Comparison of ENCODE assay signal across 32 mouse cellular contexts in genomic region chr6:49252207-49252606, GRCm38 (mm10). TPM values are rescaled to one million over a fixed set of nuclear protein-coding genes. Genes with fewer than 3 reads are reported as not detected.
"Had no signal": no experiment of that assay in that cellular context is flagged by ENCODE, and none has a peak within 500 bp of the region (broad histone marks: within the 10 kb centered on the region; RNA-seq: fewer than 3 reads in every experiment).

No protein-coding gene starts in this region.

- H3K4me1 ChIP-seq: limb, embryonic 10.5 days; limb, embryonic 12.5 days; limb, embryonic 15.5 days; lung, embryonic 15.5 days; midbrain, embryonic 10.5 days; midbrain, embryonic 13.5 days; midbrain, embryonic 15.5 days; neural tube, embryonic 12.5 days; neural tube, embryonic 13.5 days had no signal

- H3K4me2 ChIP-seq: limb, embryonic 12.5 days; limb, embryonic 13.5 days; limb, embryonic 15.5 days; liver, embryonic 11.5 days; liver, embryonic 13.5 days; liver, embryonic 15.5 days; lung, embryonic 14.5 days; lung, embryonic 15.5 days; midbrain, embryonic 11.5 days; midbrain, embryonic 12.5 days; midbrain, embryonic 13.5 days; midbrain, embryonic 15.5 days; neural tube, embryonic 12.5 days; neural tube, embryonic 13.5 days had no signal

- H3K9me3 ChIP-seq: limb, embryonic 10.5 days; limb, embryonic 12.5 days; limb, embryonic 13.5 days; limb, embryonic 15.5 days; liver, embryonic 13.5 days; liver, embryonic 15.5 days; lung, embryonic 15.5 days; megakaryocyte, embryonic 14.5 days; midbrain, embryonic 10.5 days; midbrain, embryonic 12.5 days; midbrain, embryonic 13.5 days; midbrain, embryonic 15.5 days; neural tube, embryonic 12.5 days; neural tube, embryonic 13.5 days had no signal

- H3K27me3 ChIP-seq: limb, embryonic 12.5 days; limb, embryonic 13.5 days; limb, embryonic 15.5 days; liver, embryonic 13.5 days; liver, embryonic 15.5 days; lung, embryonic 15.5 days; megakaryocyte, embryonic 14.5 days; midbrain, embryonic 12.5 days; midbrain, embryonic 13.5 days; midbrain, embryonic 15.5 days; neural tube, embryonic 12.5 days; neural tube, embryonic 13.5 days had no signal

- H3K27ac ChIP-seq: left cerebral cortex, adult 2 months; limb, embryonic 10.5 days; limb, embryonic 12.5 days; limb, embryonic 13.5 days; limb, embryonic 15.5 days; liver, embryonic 13.5 days; liver, embryonic 14.5 days; liver, embryonic 15.5 days; lung, embryonic 15.5 days; macrophage; midbrain, embryonic 10.5 days; midbrain, embryonic 12.5 days; midbrain, embryonic 13.5 days; midbrain, embryonic 15.5 days; neural tube, embryonic 12.5 days; neural tube, embryonic 13.5 days had no signal

- ATAC-seq: lung, postnatal 0 days; midbrain, embryonic 13.5 days; midbrain, embryonic 15.5 days; midbrain, embryonic 16.5 days had no signal

- DNase-seq: left cerebral cortex, postnatal 4 days; liver, embryonic 13.5 days; lung, adult 18-20 months; lung, adult 2 months; lung, embryonic 14.5 days; lung, postnatal 10 days; lung, postnatal 14 days; lung, postnatal 36 days; lung, postnatal 4 days; midbrain, embryonic 14.5 days had no signal

- H3K9ac ChIP-seq: limb, embryonic 12.5 days; limb, embryonic 13.5 days; limb, embryonic 15.5 days; liver, embryonic 13.5 days; liver, embryonic 14.5 days; liver, embryonic 15.5 days; lung, embryonic 14.5 days; lung, embryonic 15.5 days; midbrain, embryonic 12.5 days; midbrain, embryonic 13.5 days; midbrain, embryonic 15.5 days; neural tube, embryonic 12.5 days; neural tube, embryonic 13.5 days had no signal

- H3K4me3 ChIP-seq: left cerebral cortex, adult 2 months; limb, embryonic 10.5 days; limb, embryonic 12.5 days; limb, embryonic 13.5 days; limb, embryonic 15.5 days; liver, embryonic 13.5 days; liver, embryonic 15.5 days; lung, embryonic 15.5 days; megakaryocyte, embryonic 14.5 days; midbrain, embryonic 10.5 days; midbrain, embryonic 12.5 days; midbrain, embryonic 13.5 days; midbrain, embryonic 15.5 days; myocyte; neural tube, embryonic 12.5 days; neural tube, embryonic 13.5 days had no signal

RNA-seq across cellular contexts. Expression of gene Igf2bp3, which starts 37.5 kb away (rescaled TPM):
- total RNA-seq: left cerebral cortex, adult 8-10 months had no signal
